Mouse (Mus musculus) small intestine, adult 2 months (tissue): ENCODE data around the gene Cmtm3. TPM values are rescaled to one million over a fixed set of nuclear protein-coding genes. Genes with fewer than 3 reads are reported as not detected.
A peak's percentile ranks its signal among the peaks of the same experiment; 100 is the strongest.

Experiments used
- H3K27ac ChIP-seq: fragments of 200-500 bp; 2 replicates; pipeline ENCODE4 v1.5.1; 2012; ENCODE audit warnings: low read depth, low read length, control low read depth, inconsistent platforms; ENCODE audit not compliant: insufficient read depth
- H3K27me3 ChIP-seq: fragments of 200-500 bp; 2 replicates; pipeline ENCODE4 v1.6.1; 2012; ENCODE audit warnings: mild to moderate bottlenecking, moderate library complexity, low read length, inconsistent platforms; ENCODE audit not compliant: control insufficient read depth, insufficient read depth
- H3K36me3 ChIP-seq: fragments of 200-500 bp; 2 replicates; pipeline ENCODE4 v1.6.1; 2012; ENCODE audit warnings: mild to moderate bottlenecking, low read length, control low read depth, inconsistent platforms; ENCODE audit not compliant: control insufficient read depth, insufficient read depth
- H3K4me1 ChIP-seq: fragments of 200-500 bp; 2 replicates; pipeline ENCODE4 v1.6.1; 2012; ENCODE audit warnings: low read length, inconsistent platforms, mixed read lengths; ENCODE audit not compliant: control insufficient read depth, insufficient read depth, insufficient read length
- H3K4me3 ChIP-seq: fragments of 200-500 bp; 2 replicates; pipeline ENCODE4 v1.5.1; 2012; ENCODE audit warnings: low read depth, mild to moderate bottlenecking, control low read depth, inconsistent platforms, low read length, moderate library complexity
- CTCF ChIP-seq: fragments of 200-500 bp; IDR thresholded peaks from 2 replicates; pipeline ENCODE4 v1.5.1; 2012; ENCODE audit warnings: low read depth, mild to moderate bottlenecking, control low read depth, inconsistent platforms, low read length, moderate library complexity, mixed read lengths; ENCODE audit not compliant: insufficient replicate concordance, insufficient read length; ENCODE audit errors: extremely low read depth
- POLR2A ChIP-seq: fragments of 200-500 bp; IDR thresholded peaks from 2 replicates; pipeline ENCODE4 v1.6.1; 2012; ENCODE audit warnings: low read depth, mild to moderate bottlenecking, control low read depth, inconsistent platforms, low read length, moderate library complexity
- WGBS: fragments of 180-500 bp; shearing (Covaris S2); methylation state at CpG from one replicate; pipeline ENCODE4 v1.1.7; 2018; 5-methylcytosine and 5-hydroxymethylcytosine counted together
- polyA plus RNA-seq: library from polyadenylated mRNA; depleted of rRNA; stranded (reverse); fragments of >200 nt; gene quantifications from 2 replicates; pipeline ENCODE4 v1.2.3, GENCODE M21; 2012

Cmtm3 gene
- polyA plus RNA-seq, 1 experiment: 21.3 TPM

- peak overlapping the region; percentile 25 for H3K27ac ChIP-seq
- no peaks in the 10 kb centered on the region for H3K36me3 ChIP-seq
- H3K4me1 ChIP-seq: peaks cover 25% of the 10 kb centered on the region
- WGBS: 42% methylated on average over 3 of the region's 3 CpGs
- H3K4me3 ChIP-seq: no peak overlapping the region
- TF ChIP-seq POLR2A: no peak
- TF ChIP-seq CTCF: no peak
- no peaks in the 10 kb centered on the region for H3K27me3 ChIP-seq
Measured at GRCm38 (mm10) chr8:104383977-104384376, 44.8 kb downstream of the Cmtm3 start.

DNA sequence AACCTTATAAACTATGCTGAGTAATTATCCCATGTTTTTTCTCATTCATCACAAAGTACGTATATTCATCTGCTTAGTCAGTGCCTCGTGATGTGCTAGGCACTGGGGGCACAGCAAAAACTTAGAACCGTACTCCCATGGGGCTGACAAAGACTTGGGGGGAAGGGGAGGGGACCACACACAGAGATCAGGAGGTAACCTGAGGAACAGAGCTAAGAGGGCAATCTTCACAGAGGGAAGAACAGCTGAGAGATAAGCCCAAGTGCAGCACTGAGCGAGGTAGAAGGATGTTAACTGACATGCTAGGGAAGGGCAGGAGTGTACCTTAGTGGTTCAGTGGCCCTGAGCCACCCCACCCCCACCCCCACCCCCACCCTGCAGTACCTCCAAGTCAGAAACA is 47.5 kb downstream of the Cmtm3 start:
- 70% methylated on average over 4 of the region's 4 CpGs for WGBS
- Histone ChIP-seq H3K4me1 (peaks cover 33% of the 10 kb centered on the region), H3K27ac (no peak overlapping the region), H3K4me3 (no peak overlapping the region), H3K27me3 (no peaks in the 10 kb centered on the region), H3K36me3 (no peaks in the 10 kb centered on the region)
- TF ChIP-seq POLR2A (no peak), CTCF (no peak)

- TF ChIP-seq CTCF (no peak), POLR2A (no peak)
- Histone ChIP-seq H3K27me3 (no peaks in the 10 kb centered on the region), H3K4me1 (peaks cover 31% of the 10 kb centered on the region), H3K4me3 (no peak overlapping the region), H3K27ac (peak overlapping the region; percentile 13; the same call in 1 of the 2 replicates), H3K36me3 (no peaks in the 10 kb centered on the region)
- WGBS: 27% methylated on average over 7 of the region's 7 CpGs
Measured at GRCm38 (mm10) chr8:104387501-104387900, 48.3 kb downstream of the Cmtm3 start.

- 22% methylated on average over 2 of the region's 2 CpGs for WGBS
- peaks cover 28% of the 10 kb centered on the region for H3K4me1 ChIP-seq
Measured at GRCm38 (mm10) chr8:104387980-104388379, 48.8 kb downstream of the Cmtm3 start.

DNA sequence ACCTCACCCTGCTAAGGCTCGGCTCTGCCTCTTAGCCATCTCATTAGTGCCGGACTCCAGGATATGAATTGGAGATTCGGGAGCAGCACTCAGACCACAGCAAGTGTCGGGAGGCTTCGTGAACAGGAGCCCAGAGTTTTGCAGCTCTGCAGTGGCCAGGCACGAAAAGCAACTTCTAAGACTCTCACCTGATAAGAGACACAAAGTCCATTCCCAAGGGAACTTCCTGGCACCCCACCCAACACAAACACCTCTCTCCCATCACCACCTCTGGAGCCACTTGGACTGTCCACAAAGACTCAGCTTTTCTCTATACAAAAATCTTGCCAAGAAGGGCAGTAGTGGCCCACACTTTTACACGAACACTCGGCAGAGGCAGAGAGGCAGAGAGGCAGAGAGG is 51.0 kb downstream of the Cmtm3 start:
- H3K36me3 ChIP-seq: no peaks in the 10 kb centered on the region
- peaks cover 24% of the 10 kb centered on the region for H3K4me1 ChIP-seq
- TF ChIP-seq POLR2A: no peak
- no peak for TF ChIP-seq CTCF
- H3K27ac ChIP-seq: peak overlapping the region; percentile 93
- H3K4me3 ChIP-seq: peak overlapping the region; percentile 35; the same call in 1 of the 2 replicates
- no peaks in the 10 kb centered on the region for H3K27me3 ChIP-seq
- 23% methylated on average over 8 of the region's 8 CpGs for WGBS

More at GRCm38 (mm10) chr8:104387980-104388379, 48.8 kb downstream of the Cmtm3 start:
- Histone ChIP-seq H3K4me3 (no peak overlapping the region), H3K27me3 (no peaks in the 10 kb centered on the region), H3K36me3 (no peaks in the 10 kb centered on the region), H3K27ac (peak overlapping the region; percentile 13; the same call in 1 of the 2 replicates)
- TF ChIP-seq CTCF (no peak), POLR2A (no peak)

GRCm38 (mm10) chr8:104393139-104393538 is 53.9 kb downstream of the Cmtm3 start:
- no peak for TF ChIP-seq CTCF
- TF ChIP-seq POLR2A: no peak
- no peaks in the 10 kb centered on the region for H3K36me3 ChIP-seq
- 0 out of 2 replicates have a peak overlapping the region, but pooled peaks have one; percentile 65 for H3K27ac ChIP-seq
- H3K4me1 ChIP-seq: peaks cover 17% of the 10 kb centered on the region
- 91% methylated on average over 7 of the region's 7 CpGs for WGBS
- H3K4me3 ChIP-seq: no peak overlapping the region
- no peaks in the 10 kb centered on the region for H3K27me3 ChIP-seq

- peaks cover 17% of the 10 kb centered on the region for H3K4me1 ChIP-seq
- TF ChIP-seq CTCF: no peak
- TF ChIP-seq POLR2A: no peak
- no peaks in the 10 kb centered on the region for H3K36me3 ChIP-seq
- 44% methylated on average over 6 of the region's 6 CpGs for WGBS
- H3K27ac ChIP-seq: peak overlapping the region; percentile 65; the same call in 1 of the 2 replicates
- H3K27me3 ChIP-seq: no peaks in the 10 kb centered on the region
- peak overlapping the region; percentile 15; the same call in 1 of the 2 replicates for H3K4me3 ChIP-seq
Measured at GRCm38 (mm10) chr8:104393767-104394166, 54.6 kb downstream of the Cmtm3 start.
